Mouse (Mus musculus): Measurements from ENCODE around the gene Ssh3. TPM values are rescaled to one million over a fixed set of nuclear protein-coding genes. Genes with fewer than 3 reads are reported as not detected.

Gene Ssh3
- polyA plus RNA-seq, 1 experiment = 148 TPM

DNA sequence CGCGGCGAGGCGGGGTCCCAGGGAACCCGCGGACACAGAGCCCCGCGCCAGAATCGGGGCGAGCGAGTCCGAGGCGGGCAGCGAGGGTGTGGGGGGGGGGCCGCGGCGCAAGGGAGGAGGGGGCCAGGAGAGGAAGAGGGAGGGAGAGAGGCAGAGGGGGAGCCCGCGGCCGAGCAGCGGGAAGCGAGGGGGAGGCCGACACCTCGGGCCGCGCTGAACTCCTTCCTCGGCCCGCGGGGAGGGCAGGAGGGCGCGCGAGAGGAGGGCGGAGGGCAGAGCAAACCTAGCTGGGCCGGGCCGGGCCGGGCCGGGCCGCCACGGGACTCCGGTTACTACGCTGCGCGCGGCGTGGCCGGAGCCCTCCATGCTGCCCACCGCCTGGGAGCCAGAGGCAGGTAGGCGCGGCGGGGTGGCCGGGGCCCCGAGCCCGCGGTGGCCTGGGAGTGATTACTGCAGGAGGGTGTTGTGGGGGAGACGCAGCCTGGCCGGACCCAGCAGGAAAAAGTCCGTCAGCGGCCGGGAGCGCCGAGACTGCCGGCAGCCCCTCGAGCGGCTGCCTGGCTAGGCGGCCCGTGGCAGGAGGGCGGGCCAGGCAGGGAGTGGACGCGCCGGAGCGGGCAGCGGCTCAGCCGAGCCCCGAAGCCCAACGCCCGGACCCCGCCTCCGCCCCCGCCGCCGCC is 54.1 kb downstream of the Ssh3 start:
- H3K4me1 ChIP-seq (ENCODE audit: control insufficient read depth, insufficient read depth, low read length) = no peaks in the 10 kb centered on the region

DNA sequence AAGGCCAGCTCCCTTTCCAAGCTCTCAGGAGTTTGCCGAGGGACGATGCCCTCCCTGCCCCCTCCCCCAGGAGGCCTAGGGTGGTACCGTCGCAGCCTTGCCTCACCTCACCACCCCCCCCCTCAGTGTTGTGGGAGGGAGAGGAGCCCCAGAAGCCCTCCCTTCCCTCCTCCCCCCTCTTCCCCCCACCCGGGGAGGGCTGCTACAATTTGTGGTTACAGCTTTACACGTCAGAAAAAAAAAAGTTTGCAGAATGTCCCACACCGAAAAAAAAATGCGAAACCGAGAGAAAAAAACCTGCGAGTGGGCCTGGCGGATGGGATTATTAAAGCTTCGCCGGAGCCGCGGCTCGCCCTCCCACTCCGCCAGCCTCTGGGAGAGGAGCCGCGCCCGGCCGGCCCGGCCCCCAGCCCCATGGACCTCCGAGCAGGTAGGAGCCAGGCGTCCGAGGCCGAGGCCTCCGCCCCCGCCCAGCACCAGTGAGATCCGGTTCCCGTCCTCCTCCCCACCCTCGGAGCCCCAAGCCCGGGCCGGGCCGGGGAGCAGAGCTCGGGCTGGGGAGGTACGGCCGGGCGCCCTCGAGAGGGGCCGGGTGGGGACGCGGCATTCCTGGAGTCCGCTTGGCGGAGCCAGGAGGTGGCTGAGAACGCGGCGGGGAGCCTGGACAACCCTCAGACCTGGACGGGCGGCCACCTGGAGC is 54.8 kb downstream of the Ssh3 start, which contains the start of the genes Clcf1 and AC109138.7:
TSS of gene Clcf1 (plus strand) at position 168 of the 700 bp plus-strand sequence.
TSS of gene AC109138.7 (plus strand) at position 287 of the 700 bp plus-strand sequence.
- no peak for TF ChIP-seq POLR2A (IDR thresholded peaks at IDR 0.05; ENCODE audit: extremely low read depth, insufficient read depth, low read length)
- no peak for TF ChIP-seq CTCF (IDR thresholded peaks at IDR 0.05; ENCODE audit: extremely low read depth, insufficient read depth, low read length)
- Histone ChIP-seq H3K4me3 (ENCODE audit: insufficient read depth, low read length) (peak within 1 kb of the TSS; percentile 16; the same call in 1 of the 2 replicates), H3K27ac (ENCODE audit: insufficient read depth, low read length) (no peak within 1 kb of the TSS), H3K4me1 (ENCODE audit: control insufficient read depth, insufficient read depth, low read length) (no peaks in the 10 kb centered on the region)

More for the DNA sequence above, 54.1 kb downstream of the Ssh3 start:
- TF ChIP-seq POLR2A (IDR thresholded peaks at IDR 0.05; ENCODE audit: extremely low read depth, insufficient read depth, low read length) (no peak), CTCF (IDR thresholded peaks at IDR 0.05; ENCODE audit: extremely low read depth, insufficient read depth, low read length) (no peak)
- Histone ChIP-seq H3K27ac (ENCODE audit: insufficient read depth, low read length) (no peak overlapping the region), H3K4me3 (ENCODE audit: insufficient read depth, low read length) (peak overlapping the region; percentile 16; the same call in 1 of the 2 replicates)

DNA sequence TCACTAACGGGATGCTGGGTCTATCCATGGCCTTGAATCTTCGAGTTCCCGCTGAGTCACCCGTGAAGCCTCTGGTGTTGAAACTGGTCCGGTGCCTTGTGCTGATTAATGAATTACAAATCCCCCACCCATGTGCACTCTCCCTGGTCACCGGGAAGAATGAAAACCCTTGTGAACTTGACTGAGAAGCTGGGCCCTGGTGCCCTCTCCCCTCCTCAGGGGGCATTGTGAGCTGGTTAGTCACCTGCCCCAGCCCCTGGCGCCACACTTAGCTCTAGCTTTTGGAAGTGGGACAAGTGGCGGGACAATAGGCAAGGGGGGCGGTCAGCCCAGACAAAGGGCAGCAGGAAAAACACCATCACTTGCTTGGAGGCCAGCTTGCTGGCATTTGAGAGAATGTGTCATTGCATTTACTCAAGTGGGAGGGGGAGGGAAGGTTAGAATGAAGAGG is 55.4 kb downstream of the Ssh3 start:
- TF ChIP-seq CTCF (IDR thresholded peaks at IDR 0.05; ENCODE audit: extremely low read depth, insufficient read depth, low read length) (no peak), POLR2A (IDR thresholded peaks at IDR 0.05; ENCODE audit: extremely low read depth, insufficient read depth, low read length) (no peak)
- Histone ChIP-seq H3K4me3 (ENCODE audit: insufficient read depth, low read length) (no peak overlapping the region), H3K27ac (ENCODE audit: insufficient read depth, low read length) (no peak overlapping the region), H3K4me1 (ENCODE audit: control insufficient read depth, insufficient read depth, low read length) (no peaks in the 10 kb centered on the region)

DNA sequence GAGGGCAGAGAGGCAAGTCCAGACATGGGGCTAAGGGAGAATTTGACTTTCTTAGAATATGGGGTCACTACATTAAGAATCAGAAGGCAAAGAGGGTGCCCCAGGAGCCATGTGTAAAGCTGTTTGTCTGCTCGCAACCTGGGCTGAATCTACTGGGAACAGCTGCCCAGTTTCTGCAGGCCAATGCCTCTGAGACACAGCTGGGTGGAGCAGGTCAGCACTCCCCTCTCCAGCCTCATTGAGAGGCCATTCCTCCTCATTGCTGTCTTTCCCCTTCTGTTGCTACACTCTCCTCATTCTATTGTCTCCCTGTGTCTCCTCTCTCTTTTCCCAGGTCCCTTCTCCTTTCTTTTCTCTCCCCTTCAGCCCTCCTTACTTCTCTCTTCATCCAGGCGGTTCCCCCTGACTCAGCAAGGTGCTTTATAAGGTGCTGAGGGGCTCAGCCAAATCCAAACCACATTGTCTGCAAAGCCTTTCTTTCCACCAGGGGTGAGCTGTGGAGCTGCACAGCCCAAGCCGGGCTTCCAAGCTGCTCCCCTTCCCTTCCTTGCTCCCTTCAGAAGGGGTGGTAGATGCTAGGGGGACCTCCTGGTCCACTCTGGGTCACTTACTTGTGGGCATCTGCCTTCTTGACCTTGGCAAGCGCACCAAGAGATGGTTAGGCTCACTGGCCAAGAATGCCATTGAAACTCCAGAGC is 56.9 kb downstream of the Ssh3 start:
- Histone ChIP-seq H3K27ac (ENCODE audit: insufficient read depth, low read length) (no peak overlapping the region), H3K4me3 (ENCODE audit: insufficient read depth, low read length) (no peak overlapping the region), H3K4me1 (ENCODE audit: control insufficient read depth, insufficient read depth, low read length) (no peaks in the 10 kb centered on the region)

More for the DNA sequence above, 56.9 kb downstream of the Ssh3 start:
- no peak for TF ChIP-seq CTCF (IDR thresholded peaks at IDR 0.05; ENCODE audit: extremely low read depth, insufficient read depth, low read length)

Other genes starting within 250 kb of the Ssh3 start
- gene Gstp1, start 231.2 kb downstream of the Ssh3 start, polyA plus RNA-seq (2012; rRNA removed) = 511 and 557 TPM in 2 replicates
- 11.7 and 12.9 TPM in 2 replicates for gene Gstp2, start 223.2 kb downstream of the Ssh3 start, polyA plus RNA-seq (2012; rRNA removed)
- not detected in 2 replicates for gene Gstp3, start 209.6 kb downstream of the Ssh3 start, polyA plus RNA-seq (2012; rRNA removed)
- not detected in 2 replicates for gene Cabp2, start 187.6 kb downstream of the Ssh3 start, polyA plus RNA-seq (2012; rRNA removed)
- 44.3 and 47.3 TPM in 2 replicates for gene Cdk2ap2, start 172.0 kb downstream of the Ssh3 start, polyA plus RNA-seq (2012; rRNA removed)
- gene Pitpnm1, start 169.2 kb downstream of the Ssh3 start, polyA plus RNA-seq (2012; rRNA removed) = 293 and 340 TPM in 2 replicates
- 167 and 180 TPM in 2 replicates for gene Aip, start 143.3 kb downstream of the Ssh3 start, polyA plus RNA-seq (2012; rRNA removed)
- gene Gpr152, start 129.4 kb downstream of the Ssh3 start, polyA plus RNA-seq (2012; rRNA removed) = 0.04 TPM in 2 replicates
- gene Cabp4, start 125.1 kb downstream of the Ssh3 start, polyA plus RNA-seq (2012; rRNA removed) = 0.08 and 0.17 TPM in 2 replicates
- 207 and 236 TPM in 2 replicates for gene Coro1b, start 120.6 kb downstream of the Ssh3 start, polyA plus RNA-seq (2012; rRNA removed)
- 1.3 and 1.6 TPM in 2 replicates for gene Ptprcap, start 115.6 kb downstream of the Ssh3 start, polyA plus RNA-seq (2012; rRNA removed)
- 79.5 and 91.7 TPM in 2 replicates for gene Rps6kb2, start 105.8 kb downstream of the Ssh3 start, polyA plus RNA-seq (2012; rRNA removed)
- 13.4 and 21.4 TPM in 2 replicates for gene Carns1, start 93.7 kb downstream of the Ssh3 start, polyA plus RNA-seq (2012; rRNA removed)
- 2.2 and 2.4 TPM in 2 replicates for gene Tbc1d10c, start 77.9 kb downstream of the Ssh3 start, polyA plus RNA-seq (2012; rRNA removed)
- 385 and 421 TPM in 2 replicates for gene Ppp1ca, start 77.1 kb downstream of the Ssh3 start, polyA plus RNA-seq (2012; rRNA removed)
- gene Rad9a, start 67.5 kb downstream of the Ssh3 start, polyA plus RNA-seq (2012; rRNA removed) = 17.3 and 18.4 TPM in 2 replicates
- gene Clcf1, start 54.9 kb downstream of the Ssh3 start, polyA plus RNA-seq (2012; rRNA removed) = 2.4 and 2.8 TPM in 2 replicates
- gene AC109138.7, start 54.8 kb downstream of the Ssh3 start, polyA plus RNA-seq (2012; rRNA removed) = not detected in 2 replicates
- 38.9 and 39.7 TPM in 2 replicates for gene Pold4, start 37.3 kb downstream of the Ssh3 start, polyA plus RNA-seq (2012; rRNA removed)
- 76.1 and 85.9 TPM in 2 replicates for gene Ankrd13d, start 14.0 kb upstream of the Ssh3 start, polyA plus RNA-seq (2012; rRNA removed)
- gene Grk2, start 37.0 kb upstream of the Ssh3 start, polyA plus RNA-seq (2012; rRNA removed) = 220 and 239 TPM in 2 replicates
- gene Kdm2a, start 129.1 kb upstream of the Ssh3 start, polyA plus RNA-seq (2012; rRNA removed) = 66.1 and 66.2 TPM in 2 replicates
- 1.3 TPM in 2 replicates for gene Rhod, start 170.3 kb upstream of the Ssh3 start, polyA plus RNA-seq (2012; rRNA removed)
- 24.6 and 26.4 TPM in 2 replicates for gene Syt12, start 208.3 kb upstream of the Ssh3 start, polyA plus RNA-seq (2012; rRNA removed)
- gene 2010003K11Rik, start 229.4 kb upstream of the Ssh3 start, polyA plus RNA-seq (2012; rRNA removed) = not detected in 2 replicates
- gene Pcx, start 241.3 kb upstream of the Ssh3 start, polyA plus RNA-seq (2012; rRNA removed) = 39.3 and 41.4 TPM in 2 replicates

Measured in cortical plate, adult 2 months (tissue).